Mouse (Mus musculus): ENCODE data around the gene Slc25a21. TPM values are rescaled to one million over a fixed set of nuclear protein-coding genes. Genes with fewer than 3 reads are reported as not detected.
A peak's percentile ranks its signal among the peaks of the same experiment; 100 is the strongest.

Slc25a21 gene
- total RNA-seq, 2 experiments from 2014 or later = 1.1 to 2.2 TPM

GRCm38 (mm10) chr12:57019737-57020136 is 177.5 kb downstream of the Slc25a21 start:
- DNase-seq (ENCODE audit: low spot score in 2 of 2) = no peak

- DNase-seq (ENCODE audit: low spot score in 2 of 2) = no peak
Observed at GRCm38 (mm10) chr12:57016845-57017244, 180.4 kb downstream of the Slc25a21 start.

GRCm38 (mm10) chr12:57016324-57016723 is 180.9 kb downstream of the Slc25a21 start:
- no peak for DNase-seq (ENCODE audit: low spot score in 2 of 2)

DNA sequence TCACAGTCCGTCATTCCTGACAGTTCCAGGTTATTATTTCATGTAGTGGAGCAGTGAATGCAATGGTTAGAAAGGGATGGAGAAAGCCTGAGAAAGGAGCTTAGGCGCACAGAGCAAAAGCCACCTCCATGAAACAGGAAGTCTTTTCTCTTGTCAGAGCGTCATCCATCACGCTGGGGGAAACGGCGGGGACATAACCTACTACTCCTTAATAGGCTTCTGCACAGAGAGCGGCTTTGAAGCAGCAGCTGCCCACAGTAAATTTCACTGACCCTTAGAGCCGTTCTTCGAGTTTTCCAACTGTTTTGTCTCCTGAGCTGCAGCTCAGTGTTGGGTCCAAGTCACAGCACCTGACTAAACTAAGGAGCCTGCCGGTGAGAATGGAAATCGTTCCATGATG is 188.3 kb downstream of the Slc25a21 start:
- DNase-seq (ENCODE audit: low spot score in 2 of 2) = no peak

- peak in 1 of 2 experiments; percentile 9 for DNase-seq (ENCODE audit: low spot score in 2 of 2)
Observed at GRCm38 (mm10) chr12:56986049-56986448, 211.2 kb downstream of the Slc25a21 start.

DNA sequence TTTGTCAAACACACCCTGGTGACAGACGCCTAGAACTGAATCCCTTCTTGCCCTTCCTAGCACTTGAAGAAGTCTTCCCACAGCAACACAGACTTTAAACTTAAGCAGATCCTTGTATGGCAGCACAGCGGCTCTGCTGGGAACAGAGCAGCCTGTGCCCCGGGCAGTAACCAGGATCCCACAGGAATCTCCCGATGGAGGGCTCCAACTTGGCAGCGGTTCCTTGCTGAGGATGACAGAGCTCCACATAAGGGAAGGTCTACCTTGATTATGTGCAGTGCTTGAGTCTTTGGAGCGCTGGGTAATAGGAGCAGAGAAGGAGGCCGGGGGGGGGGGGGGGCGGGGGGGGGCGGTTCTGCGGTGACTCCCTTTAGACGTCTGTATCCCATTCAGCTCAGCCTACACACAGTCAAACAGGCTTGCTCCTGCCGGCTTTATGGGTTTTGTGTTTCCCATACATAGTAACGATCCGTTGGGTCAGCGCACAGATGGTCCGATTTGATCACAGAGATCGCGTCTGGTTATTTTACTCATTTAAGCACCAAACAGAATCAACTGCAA is 215.1 kb downstream of the Slc25a21 start:
- no peak for DNase-seq (ENCODE audit: low spot score in 2 of 2)

GRCm38 (mm10) chr12:56975256-56975655 is 222.0 kb downstream of the Slc25a21 start:
- DNase-seq (ENCODE audit: low spot score in 2 of 2) = no peak

GRCm38 (mm10) chr12:56963236-56963635 is 234.0 kb downstream of the Slc25a21 start:
- DNase-seq (ENCODE audit: low spot score in 2 of 2) = no peak

GRCm38 (mm10) chr12:56959230-56960051 is 237.8 kb downstream of the Slc25a21 start:
- DNase-seq (ENCODE audit: low spot score in 2 of 2) = no peak

DNA sequence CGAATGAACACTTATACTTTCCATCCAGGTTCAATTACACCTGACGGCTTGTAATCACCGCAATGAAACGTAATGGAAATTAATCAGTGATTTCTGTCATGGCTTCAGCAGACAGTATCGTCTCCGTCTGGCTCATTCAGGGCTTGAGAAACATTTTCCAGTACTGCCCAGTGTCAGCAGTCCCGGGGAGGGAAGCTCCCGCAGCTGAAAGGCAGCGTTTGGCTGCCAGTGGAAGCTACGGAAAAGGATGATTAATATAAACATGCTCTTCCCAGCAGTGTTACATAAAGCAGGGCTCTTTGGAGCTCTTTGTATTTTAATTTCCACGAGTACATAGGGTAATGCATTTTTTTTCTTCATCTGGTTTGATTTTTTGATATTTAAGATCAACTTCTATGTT is 239.0 kb downstream of the Slc25a21 start:
- no peak for DNase-seq (ENCODE audit: low spot score in 2 of 2)

GRCm38 (mm10) chr12:56951749-56952657 is 245.3 kb downstream of the Slc25a21 start:
- no peak for DNase-seq (ENCODE audit: low spot score in 2 of 2)

DNA sequence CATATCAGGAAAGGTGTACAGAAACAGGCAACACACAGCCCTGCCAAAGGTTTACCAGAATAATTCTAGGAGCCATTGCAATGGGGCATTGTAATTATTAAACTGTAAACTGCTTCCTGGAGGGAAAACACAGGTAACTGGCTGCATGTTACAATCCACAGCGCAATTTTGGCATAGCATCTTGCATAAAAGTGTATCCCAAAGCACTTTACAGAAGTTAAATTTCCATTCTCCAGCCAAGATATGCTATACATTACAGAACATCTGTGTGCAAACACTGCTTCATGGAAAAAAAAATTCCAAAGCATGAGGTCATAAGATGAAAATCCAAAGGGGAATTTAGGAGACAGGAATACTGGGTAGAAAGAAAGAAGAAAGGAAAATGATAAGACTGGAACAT is 253.0 kb downstream of the Slc25a21 start:
- no peak for DNase-seq (ENCODE audit: low spot score in 2 of 2)

GRCm38 (mm10) chr12:56940861-56941260 is 256.4 kb downstream of the Slc25a21 start:
- DNase-seq (ENCODE audit: low spot score in 2 of 2) = no peak

DNA sequence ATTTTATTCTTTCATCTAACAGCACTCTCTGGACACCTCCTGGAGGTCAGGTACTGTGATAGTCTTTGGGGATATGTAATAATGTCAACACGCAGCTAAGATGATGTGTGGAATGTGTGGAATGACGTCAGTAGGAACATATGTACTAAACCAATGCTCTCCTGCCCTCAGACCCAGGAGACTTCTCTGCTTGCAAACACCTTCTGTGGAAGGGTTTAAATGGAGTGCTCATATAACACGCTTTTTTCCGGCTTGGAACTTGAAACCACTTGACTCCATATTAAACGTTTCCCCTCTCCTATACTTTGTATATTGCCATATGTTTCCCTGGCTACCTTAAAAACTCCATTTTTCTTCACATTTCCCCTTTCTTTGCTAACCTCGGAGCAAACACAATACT is 279.1 kb downstream of the Slc25a21 start:
- DNase-seq (ENCODE audit: low spot score in 2 of 2) = no peak

GRCm38 (mm10) chr12:56906476-56906875 is 290.8 kb downstream of the Slc25a21 start:
- no peak for DNase-seq (ENCODE audit: low spot score in 2 of 2)

- no peak for DNase-seq (ENCODE audit: low spot score in 2 of 2)
Observed at GRCm38 (mm10) chr12:56905652-56906305, 291.5 kb downstream of the Slc25a21 start.

GRCm38 (mm10) chr12:56905222-56905621 is 292.1 kb downstream of the Slc25a21 start:
- DNase-seq (ENCODE audit: low spot score in 2 of 2) = no peak

GRCm38 (mm10) chr12:56902774-56903456 is 294.4 kb downstream of the Slc25a21 start:
- no peak for DNase-seq (ENCODE audit: low spot score in 2 of 2)

DNA sequence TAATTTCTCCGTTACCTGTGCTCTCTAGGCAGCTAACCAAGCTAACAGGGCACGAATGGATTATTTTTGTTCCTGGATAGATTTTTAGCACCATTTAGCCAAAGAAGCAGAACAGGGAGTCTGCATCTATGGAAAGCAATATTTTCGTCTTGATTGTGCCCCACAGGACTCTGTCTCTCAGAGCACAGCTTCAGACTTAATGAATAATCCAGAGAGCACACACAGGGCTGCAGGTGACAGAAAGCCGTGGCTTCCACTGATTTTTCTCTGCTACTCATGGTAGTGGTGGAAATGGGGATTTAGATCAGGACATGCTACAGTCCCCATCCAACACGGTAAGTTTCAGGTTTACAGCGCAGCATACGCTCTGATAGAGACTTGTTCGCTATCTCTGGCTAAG is 299.3 kb downstream of the Slc25a21 start:
- no peak for DNase-seq (ENCODE audit: low spot score in 2 of 2)

DNA sequence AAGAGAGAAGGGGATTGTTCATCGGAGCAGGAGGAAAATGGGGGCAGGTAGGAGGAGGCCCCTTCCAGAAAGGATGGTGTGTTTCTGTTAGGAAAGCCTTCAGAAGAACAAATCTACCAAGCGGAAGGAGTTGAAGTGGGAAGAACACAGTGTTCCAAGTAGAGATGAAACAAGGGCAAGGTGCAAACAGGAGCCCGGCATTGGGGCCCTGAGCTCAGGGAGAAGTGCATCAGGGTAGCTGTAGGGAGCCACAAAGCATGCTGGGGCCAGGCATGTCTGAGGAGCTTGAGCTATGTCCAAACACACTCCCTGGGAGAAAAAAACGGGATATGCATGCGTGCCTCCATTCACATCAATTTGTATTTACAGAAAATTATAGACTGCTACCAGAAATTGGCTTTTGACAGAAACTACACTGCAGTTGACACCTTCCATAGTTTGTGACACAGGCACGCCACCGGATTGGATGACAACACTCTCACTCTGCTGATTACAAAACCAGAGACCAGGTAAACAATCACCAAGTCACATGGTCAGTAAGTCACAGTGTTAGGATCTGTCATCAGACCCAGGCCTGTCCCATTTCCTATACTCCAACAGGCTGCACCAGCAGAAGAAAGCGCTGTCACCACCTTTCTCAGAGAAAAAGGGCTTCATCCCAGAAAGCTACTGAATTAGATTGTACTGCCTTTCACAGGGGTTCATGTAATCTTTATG is 299.9 kb downstream of the Slc25a21 start:
- DNase-seq (ENCODE audit: low spot score in 2 of 2) = no peak

Measured in adrenal gland, postnatal 4 days (tissue).